Mouse (Mus musculus): ENCODE measurements around the gene Ttll3.

Ttll3 gene

GRCm38 (mm10) chr6:113458635-113459034, 69.6 kb downstream of the Ttll3 start:
- DNase-seq (ENCODE audit: low spot score) = no peak

GRCm38 (mm10) chr6:113464040-113464439, 75.0 kb downstream of the Ttll3 start:
- DNase-seq (ENCODE audit: low spot score) = no peak

Measured in ovary, postnatal 36 days (tissue).